Mouse (Mus musculus) MEL (cell line): ENCODE data around the gene Oxct1.

Experiments used
- GATA1 ChIP-seq: IDR thresholded peaks from 2 replicates; pipeline ENCODE4 v1.6.1; 2011; ENCODE audit warnings: low read depth, low read length, improper control_type of control experiment
- KAT2A ChIP-seq: conservative IDR thresholded peaks from 2 replicates; pipeline ENCODE4 v1.6.1; 2012; ENCODE audit warnings: low read depth, low read length, improper control_type of control experiment, inconsistent platforms
- MAZ ChIP-seq: IDR thresholded peaks from 2 replicates; pipeline ENCODE4 v1.6.1; 2012; ENCODE audit warnings: low read depth, mild to moderate bottlenecking, inconsistent platforms, low read length, improper control_type of control experiment
- NRF1 ChIP-seq: IDR thresholded peaks from 2 replicates; pipeline ENCODE4 v1.6.1; 2014; ENCODE audit warnings: low read depth, mild to moderate bottlenecking, inconsistent platforms, low read length, improper control_type of control experiment, moderate library complexity; ENCODE audit not compliant: poor library complexity, insufficient read depth, severe bottlenecking
- POLR2A ChIP-seq, 2 experiments: IDR thresholded peaks; 2 replicates each; pipeline ENCODE4 v1.6.1; 2011 to 2012; ENCODE audit warnings: low read length in 2 of 2, mild to moderate bottlenecking in 2 of 2, control low read depth in 1 of 2, improper control_type of control experiment in 1 of 2, low read depth in 1 of 2, moderate library complexity in 1 of 2; ENCODE audit not compliant: control insufficient read depth in 1 of 2, insufficient read depth in 1 of 2, poor library complexity in 1 of 2
- RAD21 ChIP-seq: IDR thresholded peaks from 2 replicates; pipeline ENCODE4 v1.6.1; 2011; ENCODE audit warnings: mild to moderate bottlenecking, low read depth, low read length, improper control_type of control experiment
- SIN3A ChIP-seq: IDR thresholded peaks from 2 replicates; pipeline ENCODE4 v1.6.1; 2012; ENCODE audit warnings: low read length, improper control_type of control experiment, inconsistent platforms
- SMC3 ChIP-seq: IDR thresholded peaks from 2 replicates; pipeline ENCODE4 v1.6.1; 2011; ENCODE audit warnings: low read depth, low read length, improper control_type of control experiment

DNA sequence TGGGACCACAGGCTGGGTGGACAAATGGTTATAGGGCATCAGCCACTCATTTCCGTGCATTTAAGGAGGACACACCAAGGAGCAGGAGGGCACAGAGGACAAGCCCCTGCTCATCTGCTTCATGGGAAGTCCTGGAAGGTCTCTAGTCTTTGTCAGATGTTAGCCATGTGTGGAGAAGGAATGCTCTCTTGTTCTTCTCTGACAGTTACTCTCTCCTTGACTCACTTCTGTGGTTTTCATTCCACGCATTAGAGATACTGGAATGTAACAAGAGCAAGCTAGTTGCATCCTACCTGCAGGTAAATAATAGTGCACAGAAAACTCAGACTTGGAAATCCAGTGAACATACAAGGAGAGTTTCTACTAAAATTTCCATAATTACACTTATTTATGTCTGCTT lies 121.5 kb downstream of the Oxct1 start:
- no peak for TF ChIP-seq SIN3A
- no peak for TF ChIP-seq SMC3
- no peak for TF ChIP-seq POLR2A (IDR thresholded peaks at IDR 0.05; ENCODE audit: control insufficient read depth in 1 of 2, insufficient read depth in 1 of 2, low read depth in 1 of 2, low read length in 2 of 2, poor library complexity in 1 of 2)
- no peak for TF ChIP-seq KAT2A
- no peak for TF ChIP-seq GATA1
- no peak for TF ChIP-seq MAZ
- no peak for TF ChIP-seq RAD21
- no peak for TF ChIP-seq NRF1
